Mouse (Mus musculus): ENCODE data around the gene Trpm3.

The Trpm3 gene

DNA sequence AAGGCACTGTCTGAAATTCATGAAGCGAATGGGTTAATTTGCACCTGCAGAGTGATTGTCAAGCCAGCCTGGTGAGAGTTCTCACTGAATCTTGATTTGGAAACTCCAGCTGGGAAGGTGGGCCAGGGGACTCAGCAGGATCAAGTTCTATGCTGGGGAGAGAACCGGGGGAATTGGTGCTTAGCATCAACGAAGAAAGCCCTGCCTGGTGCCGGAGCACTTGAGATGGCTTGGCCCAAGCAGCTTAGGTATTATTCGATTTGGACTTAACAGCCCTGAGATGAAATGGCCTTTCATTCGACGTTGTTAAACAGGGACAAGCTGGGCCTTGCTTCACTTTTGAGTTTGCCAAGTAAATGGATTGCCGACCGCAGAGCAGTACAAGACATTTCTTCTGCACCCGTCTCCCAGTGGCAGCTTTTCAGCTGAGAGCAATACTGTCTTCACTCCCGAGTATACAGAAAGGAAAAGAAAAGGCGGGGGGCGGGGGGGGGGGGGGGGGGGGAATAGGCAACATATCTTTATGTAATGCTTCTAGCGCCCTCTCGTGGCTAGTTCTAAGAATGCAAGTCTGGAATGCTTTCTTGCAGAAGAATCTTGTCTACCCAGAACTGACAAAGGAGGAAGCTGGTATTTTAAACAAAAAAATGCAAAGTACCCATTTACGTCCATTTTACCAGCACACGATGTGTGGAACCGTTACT is 165.3 kb downstream of the Trpm3 start:
- peak; percentile 76 for DNase-seq (ENCODE audit: low read depth)

DNA sequence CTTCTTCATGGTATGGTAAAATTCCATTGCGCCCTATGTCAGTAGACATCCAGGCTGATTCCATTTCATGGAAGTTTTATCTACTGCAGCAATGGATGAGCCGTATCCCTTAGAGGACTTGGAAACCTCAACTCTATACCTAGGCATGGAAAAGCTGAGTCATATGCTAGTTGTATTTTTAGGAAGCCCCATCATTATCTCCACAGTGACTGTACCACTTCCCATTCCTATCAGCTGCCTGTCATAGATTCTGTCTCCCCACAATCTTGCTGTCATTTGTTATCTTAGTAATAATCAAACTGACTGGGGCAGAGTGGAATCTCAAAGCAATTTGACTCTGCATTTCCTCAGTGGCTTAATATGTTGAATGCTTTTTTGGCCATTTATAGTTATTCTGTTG is 169.2 kb downstream of the Trpm3 start:
- no peak for DNase-seq (ENCODE audit: low read depth)

DNA sequence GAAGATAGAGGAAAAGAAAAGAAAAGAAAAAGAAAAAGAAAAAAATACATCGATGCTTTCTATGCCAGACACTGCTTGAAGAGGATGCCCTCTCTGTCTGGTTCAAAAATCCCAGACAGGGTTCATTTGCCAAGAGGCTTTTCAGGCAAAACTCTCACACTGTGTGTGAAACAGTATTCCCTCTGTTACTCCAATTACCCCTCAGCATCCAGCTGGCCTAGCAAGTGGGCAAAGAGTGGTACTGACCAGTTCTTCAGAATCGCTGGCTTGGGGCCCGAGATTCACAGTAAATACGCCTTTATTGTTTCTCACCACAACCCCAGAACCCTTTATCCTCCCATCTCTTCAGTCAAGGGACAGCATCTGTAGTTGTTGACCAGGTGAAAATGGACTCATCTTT is 178.5 kb downstream of the Trpm3 start:
- DNase-seq (ENCODE audit: low read depth), result no peak

DNA sequence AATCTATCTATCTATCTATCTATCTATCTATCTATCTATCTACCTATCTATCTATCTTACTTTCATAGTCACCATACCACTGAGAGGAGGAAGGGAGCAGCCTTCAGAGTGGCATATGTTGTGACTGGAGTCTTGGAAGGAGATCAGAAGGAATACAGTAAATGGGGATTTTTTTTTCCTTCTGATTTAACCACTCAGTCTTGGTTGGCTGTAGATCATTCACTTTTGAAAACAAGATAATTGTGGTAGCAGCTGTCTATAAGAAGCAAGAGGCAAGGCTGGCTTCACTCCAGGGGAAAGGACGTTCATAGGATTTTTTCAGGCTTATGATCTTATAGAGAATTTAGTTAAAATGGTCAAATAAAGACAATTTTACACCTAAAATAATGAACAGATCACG is 188.0 kb downstream of the Trpm3 start:
- no peak for DNase-seq (ENCODE audit: low read depth)

DNA sequence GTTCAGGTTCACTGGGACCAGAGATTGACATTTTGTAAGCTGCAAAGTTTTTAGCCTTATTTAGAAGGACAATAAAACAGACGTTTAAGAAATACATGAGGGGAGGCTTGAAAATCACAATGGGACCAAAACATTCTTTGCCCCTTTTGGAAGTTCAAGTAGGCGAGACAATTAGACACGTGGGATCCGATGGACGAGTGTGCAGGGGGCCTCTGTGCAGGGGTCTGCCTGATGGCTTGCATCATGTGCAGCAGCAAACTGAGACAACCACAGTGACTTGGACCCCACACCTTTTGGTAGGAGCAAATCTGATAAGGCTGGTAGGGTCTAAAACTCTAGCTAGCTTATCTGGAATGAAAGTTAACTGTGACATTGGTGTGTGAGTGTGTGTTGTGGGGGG is 188.4 kb downstream of the Trpm3 start:
- no peak for DNase-seq (ENCODE audit: low read depth)

- DNase-seq (ENCODE audit: low read depth), result no peak
Observed at GRCm38 (mm10) chr19:22336278-22336677, 197.4 kb downstream of the Trpm3 start.

GRCm38 (mm10) chr19:22337468-22337867 is 198.6 kb downstream of the Trpm3 start:
- DNase-seq (ENCODE audit: low read depth), result peak; percentile 19

DNA sequence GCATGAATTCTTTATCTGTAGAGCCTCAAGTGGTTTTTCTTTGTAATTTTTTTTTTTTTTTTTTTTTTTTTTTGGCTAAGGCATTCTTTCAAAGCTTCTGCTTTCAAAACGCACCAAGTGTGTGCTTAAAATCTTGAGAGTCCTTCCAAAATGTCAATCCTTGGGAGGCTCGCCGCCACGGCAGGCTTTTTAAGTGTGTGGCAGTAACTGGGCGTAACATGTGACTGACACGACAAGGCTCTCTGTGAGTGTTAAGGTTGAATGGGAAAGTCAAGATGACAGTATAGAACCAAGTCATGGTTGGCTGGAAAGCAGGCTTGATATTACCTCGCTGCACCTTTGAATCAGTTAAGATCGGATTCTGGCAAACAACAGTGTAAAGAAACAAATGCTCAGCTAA is 200.1 kb downstream of the Trpm3 start:
- no peak for DNase-seq (ENCODE audit: low read depth)

DNA sequence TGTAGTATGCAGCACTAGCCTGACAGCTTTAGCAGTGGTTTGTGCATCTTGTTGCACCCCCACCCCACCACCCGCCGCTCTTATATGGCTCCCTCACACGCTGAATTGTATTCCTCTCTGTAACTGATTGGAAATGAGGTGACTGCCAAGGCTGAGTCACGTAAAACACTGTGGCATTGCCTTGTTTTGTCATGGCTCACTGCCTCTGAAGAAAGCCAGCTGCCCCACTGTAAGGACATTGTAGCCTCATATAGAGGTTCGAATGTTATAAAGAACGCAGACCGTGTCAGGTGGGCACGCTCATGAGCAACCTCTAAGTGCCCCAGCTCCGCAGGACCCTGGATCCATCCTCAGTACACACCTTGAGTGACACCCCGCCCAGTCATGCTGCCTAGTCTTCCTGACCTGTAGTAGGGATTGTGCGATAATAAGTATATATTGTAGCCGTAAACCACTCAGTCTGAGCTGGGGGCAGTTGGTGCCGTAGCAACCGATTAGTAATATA is 215.2 kb downstream of the Trpm3 start:
- no peak for DNase-seq (ENCODE audit: low read depth)

- DNase-seq (ENCODE audit: low read depth), result no peak
Observed at GRCm38 (mm10) chr19:22386890-22387289, 248.0 kb downstream of the Trpm3 start.

- DNase-seq (ENCODE audit: low read depth), result no peak
Observed at GRCm38 (mm10) chr19:22394700-22395099, 255.9 kb downstream of the Trpm3 start.

DNA sequence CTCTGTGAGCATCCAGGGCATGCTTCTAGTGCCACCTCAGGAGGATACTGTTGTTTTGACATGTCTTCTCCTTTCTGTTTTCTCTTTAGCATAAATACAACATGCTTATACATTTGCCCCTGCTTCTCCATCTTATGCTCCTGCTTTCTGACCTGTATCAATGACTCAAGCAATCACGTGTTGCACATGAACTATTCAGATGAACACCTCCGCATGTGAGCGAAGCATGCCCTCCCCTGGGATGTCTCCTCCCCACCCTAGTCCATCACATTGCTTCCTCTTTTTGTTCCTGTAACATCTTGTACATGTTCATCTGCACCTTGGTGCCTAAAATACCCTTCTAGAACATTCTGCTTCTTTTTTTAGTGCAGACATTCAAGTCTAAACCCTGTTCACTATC is 265.2 kb downstream of the Trpm3 start:
- DNase-seq (ENCODE audit: low read depth), result no peak

DNA sequence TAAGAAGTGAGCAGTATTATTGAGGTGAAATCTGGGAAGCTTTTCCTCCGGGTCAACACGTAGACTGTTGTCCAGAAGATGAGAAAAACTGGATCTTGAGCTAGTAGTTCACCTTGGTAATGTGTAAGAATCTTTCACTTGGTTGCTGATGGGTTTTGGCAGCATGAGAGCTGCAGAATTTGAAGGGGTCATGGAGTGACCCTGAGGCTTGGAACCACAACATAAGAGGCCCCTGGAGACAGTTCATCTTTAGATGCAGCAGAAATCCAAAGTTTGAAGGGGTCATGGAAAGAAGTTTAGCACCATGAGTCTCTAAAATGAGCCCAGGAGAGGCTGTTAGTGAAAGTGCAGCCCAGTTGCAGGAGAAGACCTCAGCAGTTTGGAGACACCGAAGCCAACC is 279.4 kb downstream of the Trpm3 start:
- DNase-seq (ENCODE audit: low read depth), result no peak

DNA sequence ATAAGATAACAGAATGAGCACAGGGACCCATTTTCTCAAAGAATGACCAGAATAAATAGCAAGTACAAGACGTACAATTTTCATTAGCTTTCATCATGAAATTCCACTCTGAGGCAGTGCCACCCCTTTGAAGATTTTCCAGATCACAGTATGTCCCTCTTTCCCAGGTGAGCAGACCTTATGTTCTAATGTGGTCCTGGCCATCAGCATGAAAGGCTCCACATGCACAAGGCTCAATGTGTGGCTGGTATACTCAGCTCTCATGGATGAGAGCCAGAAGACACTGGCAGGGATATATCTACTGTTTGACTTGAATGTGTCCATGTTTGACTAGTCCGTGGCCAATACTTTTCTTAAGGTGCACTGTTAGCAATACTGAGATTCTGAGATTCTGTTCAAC is 298.4 kb downstream of the Trpm3 start:
- no peak for DNase-seq (ENCODE audit: low read depth)

DNA sequence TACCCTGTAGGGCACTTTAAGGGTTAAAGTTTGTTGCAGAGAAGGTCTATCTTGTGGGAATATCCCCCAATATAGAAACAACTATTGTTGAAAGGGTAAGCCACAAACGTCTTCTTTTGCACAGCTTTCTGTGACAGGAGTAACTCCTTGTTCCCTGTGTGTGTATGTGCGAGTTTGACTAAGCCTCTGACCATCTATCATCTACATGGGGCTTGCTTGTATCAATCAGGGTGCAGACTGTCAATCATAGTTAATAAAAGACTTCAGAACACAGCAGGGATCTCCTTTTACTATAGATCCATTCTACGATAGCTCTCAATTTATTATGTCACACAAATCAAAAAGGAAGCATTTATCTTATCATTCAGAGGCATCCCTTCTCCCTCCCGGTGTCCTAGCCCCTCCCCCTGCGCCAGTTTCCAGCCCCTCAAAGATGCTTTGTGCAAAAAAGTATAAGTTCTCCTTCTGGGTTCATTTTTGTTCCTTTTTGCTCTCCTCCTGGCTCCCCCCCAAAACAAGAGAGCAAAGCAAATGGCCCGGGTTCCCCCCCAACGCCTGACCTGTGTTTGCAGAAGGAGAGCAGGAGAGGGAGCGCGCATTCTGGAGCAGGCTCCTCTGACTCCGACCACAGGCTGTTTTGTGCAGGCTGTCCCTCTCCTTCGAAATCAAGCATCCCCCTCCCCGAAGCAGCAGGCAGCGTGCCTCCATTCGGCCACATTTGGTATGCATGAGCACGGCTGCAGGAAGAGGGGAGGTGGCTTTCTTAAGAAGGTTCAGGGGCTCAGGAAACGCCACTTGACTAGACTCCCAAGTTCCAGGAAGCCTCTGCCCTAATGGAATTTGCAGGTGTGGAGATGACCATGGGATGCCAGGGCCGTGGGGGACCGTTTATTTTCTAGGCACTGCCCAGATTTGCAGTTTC is 308.8 kb downstream of the Trpm3 start:
- DNase-seq (ENCODE audit: low read depth), result no peak

DNA sequence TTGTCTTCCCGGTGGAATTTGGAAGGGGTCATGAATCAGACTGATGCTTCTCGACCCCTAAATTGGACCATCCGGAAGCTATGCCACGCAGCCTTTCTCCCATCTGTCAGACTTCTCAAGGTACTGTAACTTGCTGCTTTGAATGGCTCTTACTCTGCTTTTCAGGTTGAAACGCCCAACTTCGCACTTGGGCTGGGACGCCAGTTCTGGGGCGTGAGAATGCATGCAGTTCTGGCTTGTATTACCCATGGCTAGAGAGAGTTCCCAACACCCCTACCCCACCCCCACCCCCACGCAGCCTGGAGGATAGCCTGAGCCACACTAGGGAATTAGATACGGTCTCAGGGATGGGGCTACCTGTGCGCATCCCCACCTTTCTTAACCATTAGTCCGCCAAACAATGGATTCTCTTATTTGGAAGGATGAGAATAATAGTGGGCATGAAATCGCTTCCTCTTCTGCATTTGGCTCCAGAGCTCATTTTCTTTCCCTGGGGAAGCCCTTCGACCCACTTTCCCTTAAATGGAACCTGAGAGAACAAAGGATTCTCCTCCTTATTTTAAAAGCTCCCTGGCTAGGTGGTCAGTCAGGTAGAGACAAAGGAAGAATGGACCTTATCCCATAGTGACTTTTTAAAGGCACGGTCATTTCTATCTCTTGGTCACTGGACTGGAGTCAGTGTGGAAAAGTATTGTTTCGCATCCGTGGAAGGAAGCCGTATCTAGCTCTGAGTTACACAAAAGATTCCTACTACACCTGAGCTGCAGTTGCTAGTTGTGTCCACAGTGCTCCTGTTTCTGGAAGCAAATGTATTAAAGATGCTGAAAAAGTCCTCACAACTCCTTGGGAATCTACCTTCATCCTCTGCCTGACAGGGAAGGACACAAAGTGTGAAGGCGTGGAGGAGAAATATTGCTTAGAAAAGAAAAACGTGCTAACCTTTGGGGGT is 309.8 kb downstream of the Trpm3 start:
- no peak for DNase-seq (ENCODE audit: low read depth)

- no peak for DNase-seq (ENCODE audit: low read depth)
Observed at GRCm38 (mm10) chr19:22451290-22451689, 312.4 kb downstream of the Trpm3 start.

DNA sequence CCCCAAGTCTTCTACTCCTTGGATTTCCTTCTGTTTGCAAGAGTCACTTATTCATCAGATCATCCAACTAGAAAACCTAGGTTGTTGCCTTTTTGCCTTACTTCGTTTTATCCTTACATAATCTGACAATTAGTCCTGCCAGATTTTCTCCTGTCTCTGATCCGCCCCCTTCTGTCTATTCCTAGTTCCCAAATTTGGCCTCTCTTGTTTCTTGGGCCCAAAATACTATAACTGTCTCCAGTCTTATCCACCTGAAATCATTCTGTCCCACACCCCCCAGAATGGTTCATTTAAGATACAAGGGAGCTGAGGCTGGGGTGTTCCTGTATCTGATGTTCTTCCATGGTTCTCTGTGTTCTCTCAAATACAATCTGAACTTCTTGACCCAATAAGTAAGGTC is 318.1 kb downstream of the Trpm3 start:
- no peak for DNase-seq (ENCODE audit: low read depth)

DNA sequence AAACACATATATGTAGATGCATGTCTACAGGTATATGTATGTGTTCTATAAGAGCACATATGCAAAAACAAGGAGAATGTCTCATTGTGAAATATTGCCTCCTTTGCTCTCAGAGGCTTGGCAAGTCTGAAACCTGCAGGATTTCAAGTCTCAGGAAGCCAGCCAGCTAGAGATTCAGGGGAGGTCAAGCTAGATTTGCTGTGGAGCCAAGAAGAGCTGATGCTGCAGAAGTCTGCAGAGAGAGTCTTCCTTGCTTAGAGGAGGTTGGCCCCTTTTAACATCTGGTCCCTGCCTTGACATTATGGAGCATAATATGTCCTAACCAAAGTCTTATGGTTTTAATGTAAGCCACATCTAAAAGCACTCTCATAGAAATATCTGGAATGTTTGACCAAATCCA is 323.2 kb downstream of the Trpm3 start:
- DNase-seq (ENCODE audit: low read depth), result no peak

DNA sequence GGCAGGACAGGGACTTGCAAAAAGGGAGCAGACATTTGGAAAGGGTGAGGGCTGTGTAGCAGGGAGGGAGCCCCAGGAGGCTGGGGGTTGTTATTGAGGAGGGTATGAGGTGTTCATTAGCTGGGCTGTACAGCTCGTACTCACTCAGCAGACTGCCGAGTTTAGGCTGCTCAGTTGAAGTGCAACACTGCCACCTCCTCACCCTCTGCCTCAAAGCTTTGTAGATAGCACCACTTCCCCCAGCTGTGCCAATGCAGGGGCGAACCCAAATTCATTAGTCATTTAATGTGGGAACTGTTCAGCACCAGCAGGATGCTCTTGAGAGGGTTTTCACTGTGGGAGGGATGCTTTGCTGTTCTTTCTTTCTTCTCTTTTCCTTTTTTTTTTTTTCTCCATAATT is 324.7 kb downstream of the Trpm3 start:
- no peak for DNase-seq (ENCODE audit: low read depth)

- DNase-seq (ENCODE audit: low read depth), result no peak
Observed at GRCm38 (mm10) chr19:22469608-22470007, 330.8 kb downstream of the Trpm3 start.

All from induced T-regulatory cell, adult 2 months (primary cell).